Mouse (Mus musculus) neural tube, embryonic 11.5 days (tissue): ENCODE data around the gene Mapt. TPM values are rescaled to one million over a fixed set of nuclear protein-coding genes. Genes with fewer than 3 reads are reported as not detected.

Source experiments
- ATAC-seq: fragments of 200-750 bp; cut with Nextera tagmentation; 2 replicates; pipeline ENCODE4 v1.8.0; 2017; ENCODE audit warnings: moderate number of reproducible peaks, mild to moderate bottlenecking, moderate TSS enrichment, moderate library complexity; ENCODE audit not compliant: insufficient read depth, low FRiP score, low TSS enrichment
- DNase-seq: peaks from one replicate; pipeline ENCODE4 v3.0.0-alpha.2; 2015; ENCODE audit warnings: low spot score
- H3K27ac ChIP-seq: fragments of 300-500 bp; sonication (generic); 2 replicates; pipeline ENCODE4 v1.5.1; 2014; ENCODE audit warnings: low read depth, mild to moderate bottlenecking, low read length
- H3K27me3 ChIP-seq: fragments of 300-500 bp; sonication (generic); 2 replicates; pipeline ENCODE4 v1.6.1; 2014; ENCODE audit warnings: mild to moderate bottlenecking, low read length, mixed read lengths; ENCODE audit not compliant: control insufficient read depth, insufficient read depth
- H3K36me3 ChIP-seq: fragments of 300-500 bp; sonication (generic); 2 replicates; pipeline ENCODE4 v1.6.1; 2014; ENCODE audit warnings: mild to moderate bottlenecking, low read length, moderate library complexity, mixed read lengths; ENCODE audit not compliant: control insufficient read depth, insufficient read depth
- H3K4me1 ChIP-seq: fragments of 300-500 bp; sonication (generic); 2 replicates; pipeline ENCODE4 v1.6.1; 2014; ENCODE audit warnings: low read length, mixed read lengths; ENCODE audit not compliant: control insufficient read depth, insufficient read depth
- H3K4me2 ChIP-seq: fragments of 300-500 bp; sonication (generic); 2 replicates; pipeline ENCODE4 v1.6.1; 2014; ENCODE audit warnings: low read depth, mild to moderate bottlenecking, moderate library complexity
- H3K4me3 ChIP-seq: fragments of 300-500 bp; sonication (generic); 2 replicates; pipeline ENCODE4 v1.5.1; 2014; ENCODE audit warnings: low read depth, low read length
- H3K9ac ChIP-seq: fragments of 300-500 bp; sonication (generic); 2 replicates; pipeline ENCODE4 v1.6.1; 2014; ENCODE audit warnings: mild to moderate bottlenecking, low read length
- H3K9me3 ChIP-seq: fragments of 300-500 bp; sonication (generic); 2 replicates; pipeline ENCODE4 v1.6.1; 2016; ENCODE audit warnings: low read length; ENCODE audit not compliant: control insufficient read depth
- WGBS: fragments of 180-500 bp; shearing (Covaris S2); extraction: QIAGEN DNeasy Blood & Tissue Kit; methylation state at CpG from one replicate; pipeline ENCODE4 v1.1.7; 2014; 5-methylcytosine and 5-hydroxymethylcytosine counted together
- polyA plus RNA-seq: library from polyadenylated mRNA; unstranded; fragments of >200 nt; fragmentation: Nextera tagmentation; extraction: Ambion mirVana; gene quantifications from 2 replicates; pipeline ENCODE4 v1.2.1, GENCODE M21; 2014

Mapt gene
- polyA plus RNA-seq, 1 experiment from 2014 or later: 121 TPM

- H3K9ac ChIP-seq: no peak overlapping the region
- H3K4me3 ChIP-seq: no peak overlapping the region
- H3K36me3 ChIP-seq: no peaks in the 10 kb centered on the region
- no peaks in the 10 kb centered on the region for H3K27me3 ChIP-seq
- H3K27ac ChIP-seq: no peak overlapping the region
- DNase-seq (no peak), ATAC-seq (no peak)
- no peaks in the 10 kb centered on the region for H3K9me3 ChIP-seq
- 83% methylated on average over 3 of the region's 3 CpGs for WGBS
- no peak overlapping the region for H3K4me2 ChIP-seq
- H3K4me1 ChIP-seq: peaks cover 16% of the 10 kb centered on the region
These were observed 86.4 kb downstream of the Mapt start for GRCm38 (mm10) chr11:104317631-104318030.

- H3K4me1 ChIP-seq: peaks cover 16% of the 10 kb centered on the region
- H3K9ac ChIP-seq: peak overlapping the region; percentile 55
- 0 out of 2 replicates have a peak overlapping the region, but pooled peaks have one; percentile 27 for H3K27ac ChIP-seq
- DNase-seq: peak; percentile 49
- H3K9me3 ChIP-seq: no peaks in the 10 kb centered on the region
- H3K4me2 ChIP-seq: peak overlapping the region; percentile 71
- under 1% methylated on average over 24 of the region's 24 CpGs for WGBS
- H3K36me3 ChIP-seq: no peaks in the 10 kb centered on the region
- ATAC-seq: no peak
- peak overlapping the region; percentile 35 for H3K4me3 ChIP-seq
- no peaks in the 10 kb centered on the region for H3K27me3 ChIP-seq
These were observed 88.0 kb downstream of the Mapt start for GRCm38 (mm10) chr11:104318940-104319781.

GRCm38 (mm10) chr11:104320511-104320910, 89.3 kb downstream of the Mapt start:
- 55% methylated on average over 5 of the region's 5 CpGs for WGBS
- H3K4me3 ChIP-seq: no peak overlapping the region
- DNase-seq (no peak), ATAC-seq (no peak)
- H3K4me2 ChIP-seq: no peak overlapping the region
- no peaks in the 10 kb centered on the region for H3K27me3 ChIP-seq
- H3K4me1 ChIP-seq: peaks cover 16% of the 10 kb centered on the region
- H3K36me3 ChIP-seq: no peaks in the 10 kb centered on the region
- H3K9ac ChIP-seq: no peak overlapping the region
- no peak overlapping the region for H3K27ac ChIP-seq
- H3K9me3 ChIP-seq: no peaks in the 10 kb centered on the region

- H3K27me3 ChIP-seq: no peaks in the 10 kb centered on the region
- 34% methylated on average over 4 of the region's 4 CpGs for WGBS
- no peak overlapping the region for H3K4me3 ChIP-seq
- no peak overlapping the region for H3K4me2 ChIP-seq
- DNase-seq (no peak), ATAC-seq (no peak)
- peaks cover 16% of the 10 kb centered on the region for H3K4me1 ChIP-seq
- H3K9ac ChIP-seq: no peak overlapping the region
- no peak overlapping the region for H3K27ac ChIP-seq
- no peaks in the 10 kb centered on the region for H3K36me3 ChIP-seq
- no peaks in the 10 kb centered on the region for H3K9me3 ChIP-seq
These were observed 91.0 kb downstream of the Mapt start for GRCm38 (mm10) chr11:104322142-104322541.

GRCm38 (mm10) chr11:104327462-104327861, 96.3 kb downstream of the Mapt start:
- H3K9ac ChIP-seq: no peak overlapping the region
- no peak for ATAC-seq
- H3K9me3 ChIP-seq: no peaks in the 10 kb centered on the region
- no peaks in the 10 kb centered on the region for H3K27me3 ChIP-seq
- H3K4me1 ChIP-seq: no peaks in the 10 kb centered on the region
- no peak overlapping the region for H3K4me3 ChIP-seq
- DNase-seq: no peak
- no peaks in the 10 kb centered on the region for H3K36me3 ChIP-seq
- H3K27ac ChIP-seq: no peak overlapping the region
- no peak overlapping the region for H3K4me2 ChIP-seq
- WGBS: 100% methylated on average over 1 of the region's 1 CpGs

GRCm38 (mm10) chr11:104327946-104328345, 96.8 kb downstream of the Mapt start:
- Histone ChIP-seq H3K9ac (no peak overlapping the region), H3K4me2 (no peak overlapping the region), H3K27me3 (no peaks in the 10 kb centered on the region), H3K36me3 (peaks cover 2% of the 10 kb centered on the region; the same call in 1 of the 2 replicates), H3K4me1 (no peaks in the 10 kb centered on the region), H3K9me3 (no peaks in the 10 kb centered on the region), H3K27ac (no peak overlapping the region), H3K4me3 (no peak overlapping the region)
- ATAC-seq (no peak), DNase-seq (no peak)
- WGBS: 90% methylated on average over 6 of the region's 6 CpGs

GRCm38 (mm10) chr11:104329185-104329926, 98.2 kb downstream of the Mapt start:
- ATAC-seq (no peak), DNase-seq (no peak)
- Histone ChIP-seq H3K36me3 (peaks cover 5% of the 10 kb centered on the region), H3K9ac (no peak overlapping the region), H3K4me2 (no peak overlapping the region), H3K27me3 (no peaks in the 10 kb centered on the region), H3K4me3 (no peak overlapping the region), H3K9me3 (no peaks in the 10 kb centered on the region), H3K27ac (no peak overlapping the region), H3K4me1 (no peaks in the 10 kb centered on the region)
- WGBS: 87% methylated on average over 11 of the region's 11 CpGs

- Histone ChIP-seq H3K4me1 (no peaks in the 10 kb centered on the region), H3K36me3 (peaks cover 12% of the 10 kb centered on the region), H3K27ac (no peak overlapping the region), H3K4me3 (no peak overlapping the region), H3K9ac (no peak overlapping the region), H3K9me3 (no peaks in the 10 kb centered on the region), H3K27me3 (no peaks in the 10 kb centered on the region), H3K4me2 (no peak overlapping the region)
- no peak for DNase-seq
- no peak for ATAC-seq
- WGBS: 89% methylated on average over 4 of the region's 4 CpGs
These were observed 99.0 kb downstream of the Mapt start for GRCm38 (mm10) chr11:104330151-104330550.
